Mouse (Mus musculus) heart, adult 2 months (tissue): ENCODE data around the gene Mterf2. TPM values are rescaled to one million over a fixed set of nuclear protein-coding genes. Genes with fewer than 3 reads are reported as not detected.
A peak's percentile ranks its signal among the peaks of the same experiment; 100 is the strongest.

Experiments
- DNase-seq, 2 experiments: peaks; one replicate each; pipeline ENCODE4 v3.0.0; 2021
- H3K27ac ChIP-seq: fragments of 200-600 bp; 2 replicates; pipeline ENCODE4 v1.8.1; 2022
- H3K27me3 ChIP-seq: fragments of 200-500 bp; 2 replicates; pipeline ENCODE4 v1.6.1; 2012; ENCODE audit warnings: mild to moderate bottlenecking, low read length, inconsistent platforms, mixed read lengths; ENCODE audit not compliant: control insufficient read depth, insufficient read depth
- H3K36me3 ChIP-seq: fragments of 200-500 bp; 2 replicates; pipeline ENCODE4 v1.6.1; 2012; ENCODE audit warnings: low read length, inconsistent platforms; ENCODE audit not compliant: control insufficient read depth, insufficient read depth
- H3K4me1 ChIP-seq: fragments of 200-500 bp; 2 replicates; pipeline ENCODE4 v1.6.1; 2011; ENCODE audit warnings: low read length; ENCODE audit not compliant: control insufficient read depth, insufficient read depth
- H3K4me3 ChIP-seq: fragments of 200-600 bp; 2 replicates; pipeline ENCODE4 v1.8.1; 2022
- H3K79me2 ChIP-seq: fragments of 200-500 bp; replicated peaks from 2 replicates; pipeline ENCODE4 v1.6.1; 2012; ENCODE audit warnings: mild to moderate bottlenecking, inconsistent platforms, low read length, moderate library complexity, mixed read lengths; ENCODE audit not compliant: control insufficient read depth, insufficient read depth
- H3K9ac ChIP-seq: fragments of 200-500 bp; 2 replicates; pipeline ENCODE4 v1.6.1; 2012; ENCODE audit warnings: low read depth, mild to moderate bottlenecking, control low read depth, inconsistent platforms, low read length, mixed read lengths
- CTCF ChIP-seq: fragments of 200-600 bp; IDR thresholded peaks from 2 replicates; pipeline ENCODE4 v1.8.1; 2022; ENCODE audit warnings: antibody characterized with exemption, mild to moderate bottlenecking, moderate library complexity
- EP300 ChIP-seq: fragments of 200-500 bp; IDR thresholded peaks from 2 replicates; pipeline ENCODE4 v1.6.1; 2011; ENCODE audit warnings: low read depth, low read length, control low read depth; ENCODE audit not compliant: insufficient read depth
- POLR2A ChIP-seq: fragments of 200-500 bp; IDR thresholded peaks from 2 replicates; pipeline ENCODE4 v1.6.1; 2011; ENCODE audit warnings: mild to moderate bottlenecking, low read depth, low read length, control low read depth; ENCODE audit not compliant: insufficient read depth
- WGBS: fragments of 180-500 bp; shearing (Covaris S2); methylation state at CpG from one replicate; pipeline ENCODE4 v1.1.7; 2018; 5-methylcytosine and 5-hydroxymethylcytosine counted together
- intact Hi-C: fragments of 180-260 bp; cut with DNase I; formaldehyde crosslinking; loops from one replicate; pipeline ENCODE4 v1.15.1; 2025
- polyA plus RNA-seq: library from polyadenylated mRNA; depleted of rRNA; stranded (reverse); fragments of >200 nt; gene quantifications from 2 replicates; pipeline ENCODE4 v1.2.3, GENCODE M21; 2012
- total RNA-seq, 2 experiments: library from RNA; stranded (reverse); gene quantifications; 2 replicates each; pipeline ENCODE4 v1.2.3; 2021

Gene Mterf2
- total and polyA plus RNA-seq, 3 experiments, result 12.9 to 23.3 (median 18.3) TPM

- Histone ChIP-seq H3K9ac (no peak overlapping the region), H3K36me3 (peaks cover 13% of the 10 kb centered on the region), H3K27ac (peak overlapping the region; percentile 42), H3K79me2 (no peaks in the 10 kb centered on the region; the same call in 1 of the 2 replicates), H3K27me3 (no peaks in the 10 kb centered on the region), H3K4me3 (no peak overlapping the region), H3K4me1 (peaks cover 3% of the 10 kb centered on the region)
- DNase-seq, result no peak
- WGBS, result 19% methylated on average over 1 of the region's 1 CpGs
- TF ChIP-seq CTCF, result no peak
- no peak for TF ChIP-seq EP300
- TF ChIP-seq POLR2A, result no peak
- intact Hi-C loops, result no loop called here
Measured at GRCm38 (mm10) chr10:85159989-85160619, 32.3 kb upstream of the Mterf2 start.

- WGBS, result 93% methylated on average over 7 of the region's 7 CpGs
- intact Hi-C loops, result no loop called here
- no peak for TF ChIP-seq POLR2A
- TF ChIP-seq EP300, result no peak
- no peak for TF ChIP-seq CTCF
- H3K79me2 ChIP-seq, result no peaks in the 10 kb centered on the region; the same call in 1 of the 2 replicates
- peaks cover 3% of the 10 kb centered on the region for H3K4me1 ChIP-seq
- peaks cover 12% of the 10 kb centered on the region for H3K36me3 ChIP-seq
- H3K9ac ChIP-seq, result no peak overlapping the region
- no peak overlapping the region for H3K27ac ChIP-seq
- H3K27me3 ChIP-seq, result no peaks in the 10 kb centered on the region
- no peak overlapping the region for H3K4me3 ChIP-seq
- no peak for DNase-seq
Measured at GRCm38 (mm10) chr10:85157451-85157850, 29.6 kb upstream of the Mterf2 start.

GRCm38 (mm10) chr10:85154195-85154594 lies 26.4 kb upstream of the Mterf2 start:
- H3K4me3 ChIP-seq, result no peak overlapping the region
- no peak overlapping the region for H3K27ac ChIP-seq
- H3K36me3 ChIP-seq, result no peaks in the 10 kb centered on the region
- DNase-seq, result peak; percentile 53 to 73
- intact Hi-C loops, result loop anchor here (1.0 to 5.0 kb wide), 3 partner anchors 29 to 473 kb away; no protein-coding TSS in a partner anchor
- no peaks in the 10 kb centered on the region; the same call in 1 of the 2 replicates for H3K79me2 ChIP-seq
- WGBS, result 12% methylated on average over 2 of the region's 2 CpGs
- no peaks in the 10 kb centered on the region for H3K27me3 ChIP-seq
- TF ChIP-seq POLR2A, result no peak
- peak; percentile 98 for TF ChIP-seq CTCF
- H3K4me1 ChIP-seq, result no peaks in the 10 kb centered on the region; the same call in 1 of the 2 replicates
- no peak overlapping the region for H3K9ac ChIP-seq

GRCm38 (mm10) chr10:85149226-85149625 lies 21.4 kb upstream of the Mterf2 start:
- H3K4me3 ChIP-seq, result no peak overlapping the region
- no peaks in the 10 kb centered on the region; the same call in 1 of the 2 replicates for H3K4me1 ChIP-seq
- intact Hi-C loops, result no loop called here
- H3K79me2 ChIP-seq, result no peaks in the 10 kb centered on the region
- H3K27ac ChIP-seq, result no peak overlapping the region
- no peak overlapping the region for H3K9ac ChIP-seq
- no peaks in the 10 kb centered on the region for H3K27me3 ChIP-seq
- TF ChIP-seq CTCF (no peak), POLR2A (no peak), EP300 (no peak)
- WGBS, result 88% methylated on average over 5 of the region's 5 CpGs
- DNase-seq, result no peak
- no peaks in the 10 kb centered on the region for H3K36me3 ChIP-seq

GRCm38 (mm10) chr10:85146282-85146681 lies 18.5 kb upstream of the Mterf2 start:
- H3K4me1 ChIP-seq, result no peaks in the 10 kb centered on the region
- DNase-seq, result no peak
- no peaks in the 10 kb centered on the region for H3K27me3 ChIP-seq
- TF ChIP-seq CTCF, result no peak
- TF ChIP-seq EP300, result no peak
- no peak for TF ChIP-seq POLR2A
- H3K4me3 ChIP-seq, result no peak overlapping the region
- no peaks in the 10 kb centered on the region for H3K36me3 ChIP-seq
- H3K79me2 ChIP-seq, result no peaks in the 10 kb centered on the region
- WGBS, result 83% methylated on average over 14 of the region's 14 CpGs
- intact Hi-C loops, result no loop called here
- no peak overlapping the region for H3K27ac ChIP-seq
- no peak overlapping the region for H3K9ac ChIP-seq

GRCm38 (mm10) chr10:85141465-85141864 lies 13.6 kb upstream of the Mterf2 start:
- H3K4me3 ChIP-seq, result no peak overlapping the region
- no peaks in the 10 kb centered on the region for H3K27me3 ChIP-seq
- no peak overlapping the region for H3K9ac ChIP-seq
- TF ChIP-seq CTCF (no peak), POLR2A (no peak), EP300 (no peak)
- DNase-seq, result no peak
- WGBS, result 76% methylated on average over 9 of the region's 9 CpGs
- H3K4me1 ChIP-seq, result no peaks in the 10 kb centered on the region
- intact Hi-C loops, result no loop called here
- no peaks in the 10 kb centered on the region for H3K79me2 ChIP-seq
- no peaks in the 10 kb centered on the region for H3K36me3 ChIP-seq
- no peak overlapping the region for H3K27ac ChIP-seq
